Mouse (Mus musculus) adrenal gland (tissue): ENCODE data around the gene Pole4.
"Not testable (repeated sequence)": the region's sequence is repeated elsewhere in the genome, so short reads cannot be mapped to it uniquely, and the experiment has no call there.

ENCODE experiments used
- intact Hi-C: fragments of 180-260 bp; cut with DNase I; formaldehyde crosslinking; loops from one replicate; pipeline ENCODE4 v1.15.1; 2025

The Pole4 gene

GRCm38 (mm10) chr6:82647940-82648655, 57.1 kb downstream of the Pole4 start:
- intact Hi-C loops = no loop called here

DNA sequence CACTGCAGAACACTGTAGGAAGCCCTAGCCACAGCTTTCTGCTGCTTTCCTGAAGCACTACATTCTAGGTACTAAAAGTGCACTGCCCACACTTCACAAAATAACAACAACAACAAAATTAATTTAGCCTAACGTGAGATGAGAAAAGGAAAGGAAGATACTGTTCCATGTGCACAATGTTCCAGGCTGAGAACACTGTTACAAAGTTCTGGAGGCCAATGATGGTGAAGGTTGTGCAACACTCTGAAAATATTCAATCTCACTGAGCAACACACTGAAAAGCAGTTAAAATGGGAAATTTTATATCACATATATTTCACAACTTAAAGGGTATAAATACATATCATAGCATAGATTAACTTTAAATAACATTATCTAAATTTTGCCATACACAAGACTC, 58.2 kb downstream of the Pole4 start:
- intact Hi-C loops = no loop called here

- intact Hi-C loops = no loop called here
These were observed 65.1 kb downstream of the Pole4 start for GRCm38 (mm10) chr6:82640046-82640445.

DNA sequence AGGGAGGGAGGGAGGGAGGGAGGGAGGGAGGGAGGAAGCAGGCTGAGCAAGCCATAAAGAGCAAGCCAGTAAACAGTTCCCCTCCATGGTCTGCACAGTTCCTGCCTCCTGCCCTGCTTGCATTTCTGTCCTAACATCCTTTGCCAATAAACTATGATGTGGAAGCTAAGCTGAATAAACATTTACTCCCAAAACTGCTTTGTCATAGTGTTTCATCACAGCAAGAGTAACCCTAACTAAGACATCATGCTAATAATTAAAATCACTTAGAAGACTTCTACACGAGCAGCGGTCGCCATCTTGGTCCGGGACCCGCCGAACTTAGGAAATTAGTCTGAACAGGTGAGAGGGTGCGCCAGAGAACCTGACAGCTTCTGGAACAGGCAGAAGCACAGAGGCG, 79.8 kb downstream of the Pole4 start:
- intact Hi-C loops = not testable (repeated sequence)

GRCm38 (mm10) chr6:82613201-82613600, 92.0 kb downstream of the Pole4 start:
- intact Hi-C loops = no loop called here

- intact Hi-C loops = no loop called here
These were observed 94.1 kb downstream of the Pole4 start for GRCm38 (mm10) chr6:82611049-82611448.

- intact Hi-C loops = no loop called here
These were observed 95.7 kb downstream of the Pole4 start for GRCm38 (mm10) chr6:82609339-82609926.

GRCm38 (mm10) chr6:82608756-82609155, 96.4 kb downstream of the Pole4 start:
- intact Hi-C loops = no loop called here

DNA sequence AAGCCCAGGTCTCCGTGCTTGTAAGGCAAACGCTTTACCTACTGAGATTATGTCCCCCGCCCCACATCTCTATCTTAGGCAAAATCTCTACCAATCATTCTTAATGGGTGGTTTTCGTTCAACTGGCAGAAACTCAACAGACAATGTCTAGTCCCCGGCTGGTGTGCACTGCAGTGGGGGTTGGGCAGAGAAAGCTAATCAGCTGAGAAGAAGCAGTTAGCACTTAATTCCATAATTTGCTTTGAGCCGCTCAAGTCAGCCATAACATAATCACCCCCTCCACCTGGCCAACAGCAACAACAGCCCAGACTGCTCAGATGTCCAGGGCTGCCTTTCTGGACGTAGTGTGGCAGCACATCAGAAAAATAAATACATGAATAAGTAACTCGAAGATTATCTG, 100.4 kb downstream of the Pole4 start:
- intact Hi-C loops = loop anchor here (5.0 kb wide), 1 partner anchor 627 kb away; no protein-coding TSS in a partner anchor

GRCm38 (mm10) chr6:82603665-82604064, 101.5 kb downstream of the Pole4 start:
- intact Hi-C loops = loop anchor here (5.0 kb wide), 1 partner anchor 626 kb away; no protein-coding TSS in a partner anchor

- intact Hi-C loops = loop anchor here (5.0 kb wide), 1 partner anchor 626 kb away; no protein-coding TSS in a partner anchor
These were observed 101.9 kb downstream of the Pole4 start for GRCm38 (mm10) chr6:82603228-82603627.

GRCm38 (mm10) chr6:82595461-82596090, 109.6 kb downstream of the Pole4 start:
- intact Hi-C loops = no loop called here

DNA sequence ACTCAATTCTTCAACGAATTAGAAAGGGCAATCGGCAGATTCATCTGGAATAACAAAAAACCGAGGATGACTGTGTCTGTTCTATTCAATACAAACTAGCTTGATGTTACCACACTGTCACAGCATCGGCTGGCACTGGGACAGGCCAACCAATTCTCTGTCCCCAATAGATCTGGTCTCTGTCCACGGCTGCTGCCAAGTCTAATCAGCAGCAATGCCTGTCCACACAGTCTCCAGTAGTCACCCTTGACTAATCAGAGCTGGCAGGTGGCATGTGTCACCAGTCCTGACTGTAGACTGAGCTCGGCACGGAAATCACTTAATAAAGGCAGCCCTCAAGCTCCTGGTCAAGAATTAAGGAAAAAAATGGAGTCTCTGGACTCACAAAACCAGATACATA, 115.8 kb downstream of the Pole4 start:
- intact Hi-C loops = no loop called here

DNA sequence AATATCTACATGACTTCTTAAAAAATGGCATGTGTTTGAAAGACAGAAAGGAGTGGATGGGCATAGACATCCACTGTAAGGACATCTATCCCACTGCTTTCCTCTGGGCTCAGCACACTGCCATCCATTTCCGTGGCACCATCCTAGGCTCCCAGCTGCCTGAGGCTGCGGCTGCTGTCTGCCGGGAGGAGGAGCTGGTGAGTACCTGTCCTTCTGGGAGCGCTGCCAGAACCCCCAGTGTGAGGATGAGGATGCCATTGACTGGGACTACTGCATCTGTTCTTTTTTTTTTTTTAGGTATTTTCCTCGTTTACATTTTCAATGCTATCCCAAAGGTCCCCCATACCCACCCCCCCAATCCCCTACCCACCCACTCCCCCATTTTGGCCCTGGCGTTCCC, 119.8 kb downstream of the Pole4 start:
- intact Hi-C loops = no loop called here

DNA sequence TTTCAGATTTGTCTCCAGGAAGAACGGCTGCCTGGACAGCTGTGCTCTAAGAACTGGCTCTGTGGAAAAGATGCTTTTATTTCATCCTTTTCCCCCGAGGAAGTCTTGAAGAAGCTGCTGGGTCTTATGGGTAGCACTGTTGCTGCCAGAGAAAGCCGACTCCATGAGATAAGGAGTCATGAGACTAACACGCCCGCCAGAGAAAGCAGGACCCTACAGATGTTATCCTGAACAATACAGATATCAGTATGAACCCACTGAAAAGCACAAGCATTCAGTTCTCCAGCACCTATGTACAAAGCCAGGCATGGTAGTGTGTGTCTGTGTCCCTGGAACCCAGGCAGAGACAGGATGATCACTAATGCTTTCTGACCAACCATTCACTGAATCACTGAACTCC, 129.7 kb downstream of the Pole4 start:
- intact Hi-C loops = no loop called here
